Mouse (Mus musculus): ENCODE data around the gene Hoxc10.

Hoxc10 gene

GRCm38 (mm10) chr15:102990461-102991397, 24.1 kb downstream of the Hoxc10 start, which contains the start of gene Hoxc8:
Gene Hoxc8, plus strand, starts transcription at chr15:102990607.
- no peak for DNase-seq (ENCODE audit: low spot score)

- no peak for DNase-seq (ENCODE audit: low spot score)
These were observed 25.2 kb downstream of the Hoxc10 start for GRCm38 (mm10) chr15:102991782-102992181.

DNA sequence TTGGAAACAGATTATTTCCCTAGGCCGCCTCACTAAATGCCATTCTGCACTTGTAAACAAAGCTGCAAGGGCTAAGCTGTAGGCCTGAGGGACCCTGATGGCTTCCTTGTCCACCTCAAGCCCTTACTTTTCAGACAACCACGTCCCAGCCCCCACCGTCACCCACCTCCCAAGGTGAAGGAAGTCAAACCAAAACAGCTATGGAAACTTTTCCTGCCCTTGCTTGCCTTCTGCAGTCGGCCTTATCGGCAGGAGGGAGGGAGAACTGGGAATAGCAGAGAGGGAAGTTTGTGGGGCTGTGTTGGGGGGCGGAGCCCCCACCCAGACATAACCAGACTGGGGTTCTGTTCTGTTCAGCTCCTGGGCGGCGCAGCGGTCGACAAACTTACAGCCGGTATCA, 25.6 kb downstream of the Hoxc10 start:
- no peak for DNase-seq (ENCODE audit: low spot score)

- DNase-seq (ENCODE audit: low spot score): no peak
These were observed 26.3 kb downstream of the Hoxc10 start for GRCm38 (mm10) chr15:102992863-102993262.

DNA sequence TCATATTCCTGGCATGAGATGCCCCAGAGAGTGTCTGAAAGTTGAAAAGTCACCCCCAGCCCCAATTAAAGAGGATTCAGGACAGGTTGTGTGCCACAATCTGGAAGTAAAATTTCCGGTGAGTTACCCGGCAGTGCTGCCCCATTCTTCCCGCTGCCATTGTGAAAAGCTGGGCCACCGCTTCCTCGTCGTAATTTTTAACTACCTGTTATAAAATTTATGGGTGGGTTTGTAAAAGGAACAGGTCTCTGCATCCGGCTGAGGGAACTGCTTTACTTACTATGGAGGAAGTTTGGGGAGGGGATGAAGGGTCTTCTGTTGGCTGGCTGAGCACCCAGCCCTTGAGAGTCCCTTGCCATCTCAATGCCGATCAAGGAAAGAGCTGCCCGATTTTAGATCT, 30.0 kb downstream of the Hoxc10 start:
- DNase-seq (ENCODE audit: low spot score): no peak

DNA sequence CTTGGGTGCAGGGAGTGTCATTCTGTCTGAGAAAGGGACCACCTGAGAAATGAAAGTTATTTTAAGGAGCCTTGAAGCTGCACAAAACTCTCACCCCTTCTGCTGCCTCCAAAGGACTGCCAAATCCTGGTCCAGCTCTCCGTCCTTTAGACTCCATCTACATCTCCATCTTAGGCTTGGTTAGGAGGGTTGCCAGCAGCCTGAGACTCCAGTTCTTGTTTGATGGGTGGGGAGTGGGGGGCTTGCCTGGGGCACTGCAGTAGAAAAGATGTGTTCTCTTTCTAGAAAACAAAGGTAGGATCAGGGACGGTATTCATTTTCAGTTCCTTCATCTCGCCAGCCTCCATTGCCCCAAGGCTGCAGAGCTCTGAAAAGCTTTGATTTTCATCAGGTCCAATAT, 30.8 kb downstream of the Hoxc10 start:
- no peak for DNase-seq (ENCODE audit: low spot score)

DNA sequence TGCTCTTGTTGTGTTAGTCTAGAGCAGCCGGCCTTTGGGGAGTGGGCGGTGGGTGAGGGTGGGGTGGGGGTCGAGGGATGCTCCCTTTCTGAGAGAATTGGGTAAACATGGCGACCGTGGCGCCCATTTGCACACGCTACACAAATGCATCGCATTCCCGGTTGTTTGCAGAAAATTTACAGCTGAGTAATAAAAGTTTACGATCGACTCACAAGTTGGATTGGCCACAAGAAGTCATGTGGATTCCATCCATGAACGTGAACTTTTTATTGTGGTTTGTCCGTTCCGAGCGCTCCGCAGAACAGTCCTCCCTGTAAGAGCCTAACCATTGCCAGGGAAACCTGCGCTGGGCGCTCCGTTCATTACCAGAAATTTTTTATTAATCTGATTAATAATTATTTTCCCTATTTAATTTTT, 31.4 kb downstream of the Hoxc10 start, which contains the start of gene Hoxc6:
TSS of gene Hoxc6 (plus strand) at position 319 of the 417 bp plus-strand sequence.
- no peak for DNase-seq (ENCODE audit: low spot score)

DNA sequence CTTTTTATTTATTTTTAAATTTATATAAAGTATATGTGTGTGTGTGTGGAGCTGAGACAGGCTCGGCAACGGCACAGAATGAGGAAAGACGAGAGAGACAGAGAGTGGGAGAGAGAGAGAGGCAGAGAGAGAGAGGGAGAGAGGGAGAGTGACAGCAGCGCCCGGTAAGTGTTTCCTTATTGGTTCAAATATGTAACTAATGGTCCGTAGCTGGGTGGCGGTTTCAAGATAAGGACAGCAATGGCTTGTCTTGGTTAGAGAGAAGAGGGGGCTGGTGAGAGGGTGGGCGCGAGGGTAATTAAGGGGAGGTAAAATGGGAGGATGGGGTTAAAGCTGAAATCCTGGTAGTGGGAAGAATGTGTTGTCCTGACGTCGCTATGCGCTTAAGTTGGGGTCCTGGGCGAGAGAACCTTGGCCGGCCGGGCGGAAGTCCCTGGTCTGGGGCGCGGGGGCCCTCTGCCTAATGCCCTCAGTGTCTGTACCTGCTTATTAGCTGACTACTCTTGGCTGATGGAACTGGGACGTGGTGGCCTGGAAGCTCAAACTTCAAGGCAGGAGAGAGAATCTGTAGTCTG, 32.1 kb downstream of the Hoxc10 start:
- no peak for DNase-seq (ENCODE audit: low spot score)

- no peak for DNase-seq (ENCODE audit: low spot score)
These were observed 32.7 kb downstream of the Hoxc10 start for GRCm38 (mm10) chr15:102999183-102999831.

GRCm38 (mm10) chr15:102999955-103000354, 33.4 kb downstream of the Hoxc10 start:
- no peak for DNase-seq (ENCODE audit: low spot score)

DNA sequence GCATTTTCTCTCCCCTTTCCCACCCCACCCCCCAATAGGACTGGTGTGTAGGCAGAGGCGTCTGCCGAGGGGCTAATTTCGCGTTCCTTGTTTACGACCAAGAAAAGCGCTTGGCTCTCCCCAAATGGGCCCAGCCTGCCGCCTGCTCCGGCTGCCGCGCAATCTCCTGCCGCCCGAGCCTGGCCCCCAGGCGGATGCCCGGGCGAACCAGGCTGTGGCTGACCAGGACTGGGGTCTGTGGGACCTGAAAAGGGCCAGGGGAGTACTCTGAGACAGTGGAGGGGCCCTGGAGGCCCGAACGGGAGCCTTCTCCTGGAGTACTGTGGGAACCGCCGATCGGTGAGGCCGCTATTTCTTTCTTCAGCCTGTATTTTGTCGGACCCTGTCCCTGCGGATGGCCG, 33.9 kb downstream of the Hoxc10 start:
- DNase-seq (ENCODE audit: low spot score): no peak

DNA sequence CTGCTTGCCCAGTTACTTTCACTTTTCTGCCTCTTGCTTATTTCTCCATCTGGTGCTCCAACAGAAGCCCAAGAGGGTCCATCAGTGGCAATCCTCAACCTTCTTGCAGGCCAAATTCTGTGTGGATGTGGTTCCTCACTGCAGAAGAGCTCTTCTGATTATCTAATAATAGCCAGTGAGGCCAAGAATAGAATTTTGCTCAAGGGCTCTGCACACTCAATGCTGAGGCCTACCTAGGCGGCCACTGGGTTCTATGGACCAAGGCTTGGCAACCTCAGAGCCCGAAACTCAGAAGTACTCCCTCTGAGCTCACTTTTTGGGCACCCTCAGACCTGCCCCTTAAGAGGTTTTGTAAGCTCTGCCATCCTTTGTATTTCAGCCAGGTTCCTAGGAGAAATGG, 34.8 kb downstream of the Hoxc10 start:
- no peak for DNase-seq (ENCODE audit: low spot score)

GRCm38 (mm10) chr15:103002156-103002555, 35.6 kb downstream of the Hoxc10 start:
- no peak for DNase-seq (ENCODE audit: low spot score)

- DNase-seq (ENCODE audit: low spot score): no peak
These were observed 36.3 kb downstream of the Hoxc10 start for GRCm38 (mm10) chr15:103002821-103003448.

GRCm38 (mm10) chr15:103005308-103005707, 38.7 kb downstream of the Hoxc10 start:
- DNase-seq (ENCODE audit: low spot score): no peak

DNA sequence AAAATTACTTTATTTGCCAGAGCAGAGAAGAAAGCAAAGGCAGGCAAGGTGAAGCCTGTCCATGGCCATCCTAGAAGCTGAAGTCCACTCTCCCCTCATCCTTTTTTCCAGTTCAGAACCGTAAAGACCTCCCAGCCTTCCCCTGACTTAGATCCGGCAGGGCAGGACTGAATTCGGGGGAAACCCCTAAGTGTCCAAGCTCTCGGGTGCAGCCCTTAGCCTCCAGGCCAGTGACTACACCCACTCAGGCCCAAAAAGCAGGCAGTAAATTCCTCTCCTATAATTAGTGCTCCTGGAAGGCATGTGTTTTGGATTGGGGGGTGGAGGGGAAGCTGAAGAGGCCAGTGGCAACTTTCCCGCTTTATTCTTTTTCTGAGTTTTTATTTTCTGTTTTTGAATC, 39.2 kb downstream of the Hoxc10 start:
- no peak for DNase-seq (ENCODE audit: low spot score)

DNA sequence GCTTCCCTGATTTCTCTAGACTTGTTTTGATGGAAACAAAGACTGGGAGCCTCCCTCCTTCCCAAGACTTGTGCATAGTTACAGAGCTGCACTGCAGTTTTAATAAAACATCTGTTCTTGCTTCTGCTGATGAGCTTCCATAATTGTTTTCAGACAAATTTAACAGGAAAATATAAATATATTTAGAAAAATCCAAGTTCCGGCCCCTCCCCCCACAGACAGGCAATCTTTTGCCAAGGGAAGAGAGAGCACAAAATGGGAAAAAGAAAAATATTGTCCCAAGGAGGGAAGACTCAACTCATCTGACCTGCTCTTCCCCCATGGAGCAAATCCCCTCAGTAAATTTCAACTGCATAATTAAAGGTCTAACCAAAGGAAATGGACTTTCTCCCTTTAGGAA, 39.7 kb downstream of the Hoxc10 start:
- no peak for DNase-seq (ENCODE audit: low spot score)

DNA sequence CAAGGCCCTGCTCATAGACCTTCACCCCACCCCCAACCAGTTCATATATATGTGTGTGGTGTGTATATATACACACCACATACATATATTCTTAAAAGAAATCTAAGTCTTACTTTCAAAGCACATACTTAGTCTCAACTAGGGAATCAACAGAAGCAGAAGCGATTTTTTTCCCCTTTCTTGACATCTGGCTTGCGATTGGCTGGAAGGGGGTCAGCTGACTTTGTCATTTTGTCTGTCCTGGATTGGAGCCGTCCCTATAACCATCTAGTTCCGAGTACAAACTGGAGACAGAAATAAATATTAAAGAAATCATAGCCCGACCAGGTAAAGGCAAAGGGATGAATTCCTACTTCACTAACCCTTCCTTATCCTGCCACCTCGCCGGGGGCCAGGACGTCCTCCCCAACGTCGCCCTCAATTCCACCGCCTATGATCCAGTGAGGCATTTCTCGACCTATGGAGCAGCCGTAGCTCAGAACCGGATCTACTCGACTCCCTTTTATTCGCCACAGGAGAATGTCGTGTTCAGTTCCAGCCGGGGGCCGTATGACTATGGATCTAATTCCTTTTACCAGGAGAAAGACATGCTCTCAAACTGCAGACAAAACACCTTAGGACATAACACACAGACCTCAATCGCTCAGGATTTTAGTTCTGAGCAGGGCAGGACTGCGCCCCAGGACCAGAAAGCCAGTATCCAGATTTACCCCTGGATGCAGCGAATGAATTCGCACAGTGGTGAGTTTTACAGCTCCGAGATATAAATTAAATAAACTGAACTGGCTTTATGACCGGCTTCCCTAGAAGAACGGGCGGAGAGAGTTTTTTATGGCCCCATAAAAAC, 42.9 kb downstream of the Hoxc10 start:
- DNase-seq (ENCODE audit: low spot score): no peak

DNA sequence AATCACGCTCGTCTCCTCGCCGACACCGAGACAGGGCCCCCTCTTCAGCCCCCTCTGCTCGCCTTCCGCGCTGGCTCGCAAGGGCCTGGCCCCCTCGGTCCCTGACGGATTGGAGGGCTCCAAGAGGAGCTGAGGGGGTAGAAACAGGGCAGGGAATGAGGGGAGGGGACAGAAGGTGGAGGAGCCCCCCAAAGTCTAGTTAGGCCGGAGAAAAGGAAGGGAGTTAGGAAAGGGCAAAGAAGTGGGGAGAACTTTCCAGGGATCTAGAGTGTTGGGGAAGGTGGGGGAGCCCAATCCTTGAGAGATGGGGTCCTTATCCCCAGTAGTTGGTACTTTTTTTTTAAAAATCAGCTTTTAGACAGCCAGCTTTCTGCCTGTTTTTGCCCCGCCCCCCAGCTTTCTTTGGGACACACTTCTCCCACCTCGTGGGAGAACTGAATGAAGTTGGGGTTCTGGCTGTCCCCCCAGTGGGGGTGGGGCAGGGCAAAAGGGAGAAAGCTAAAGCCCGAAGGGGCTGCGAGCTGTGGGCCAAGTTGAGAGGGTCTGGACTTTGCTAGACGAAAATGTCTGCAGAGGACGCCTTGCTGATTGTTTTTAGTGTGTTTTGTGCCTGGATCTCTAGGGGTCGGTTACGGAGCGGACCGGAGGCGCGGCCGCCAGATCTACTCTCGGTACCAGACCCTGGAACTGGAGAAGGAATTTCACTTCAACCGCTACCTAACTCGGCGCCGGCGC, 43.7 kb downstream of the Hoxc10 start:
- no peak for DNase-seq (ENCODE audit: low spot score)

GRCm38 (mm10) chr15:103010847-103011555, 44.4 kb downstream of the Hoxc10 start:
- DNase-seq (ENCODE audit: low spot score): no peak
